ENCODE assay signal across 8 mouse cellular contexts in genomic region chr13:36732891-36733490, GRCm38 (mm10). TPM values are rescaled to one million over a fixed set of nuclear protein-coding genes. Genes with fewer than 3 reads are reported as not detected.
A peak's percentile ranks its signal among the peaks of the same experiment; 100 is the strongest.
DNase-seq lines count a peak whose midpoint lies in the region; ATAC-seq and TF ChIP-seq lines count a peak whose summit lies in the region.
"Had no signal": no experiment of that assay in that cellular context is flagged by ENCODE, and none has a peak within 500 bp of the region (broad histone marks: within the 10 kb centered on the region; RNA-seq: fewer than 3 reads in every experiment).

No protein-coding gene starts in this region.

- H3K9me3 ChIP-seq in liver, embryonic 13.5 days (replicated peaks): no peaks in the 10 kb centered on the region
- no peaks in the 10 kb centered on the region for H3K9me3 ChIP-seq in liver, embryonic 11.5 days (ENCODE audit: control insufficient read depth, low read length)
- H3K9me3 ChIP-seq in forebrain, embryonic 12.5 days: no peaks in the 10 kb centered on the region
- no peaks in the 10 kb centered on the region for H3K9me3 ChIP-seq in intestine, postnatal 0 days (ENCODE audit: control insufficient read depth)
- no peaks in the 10 kb centered on the region for H3K9me3 ChIP-seq in neural tube, embryonic 13.5 days

- H3K4me2 ChIP-seq in liver, embryonic 13.5 days: peak overlapping the region; percentile 60; the same call in 1 of the 2 replicates
- H3K4me2 ChIP-seq in liver, embryonic 11.5 days: no peak overlapping the region
- H3K4me2 ChIP-seq in forebrain, embryonic 12.5 days: peak overlapping the region; percentile 67
- peak overlapping the region; percentile 85 for H3K4me2 ChIP-seq in intestine, postnatal 0 days (replicated peaks; ENCODE audit: low read depth)
- peak overlapping the region; percentile 72 for H3K4me2 ChIP-seq in neural tube, embryonic 13.5 days

- peaks cover 12% of the 10 kb centered on the region; the same call in 1 of the 2 replicates for H3K4me1 ChIP-seq in liver, embryonic 13.5 days (replicated peaks)
- H3K4me1 ChIP-seq in liver, embryonic 11.5 days (replicated peaks; ENCODE audit: control insufficient read depth, insufficient read depth, low read length): no peaks in the 10 kb centered on the region; the same call in 1 of the 2 replicates
- H3K4me1 ChIP-seq in forebrain, embryonic 12.5 days: peaks cover 32% of the 10 kb centered on the region
- H3K4me1 ChIP-seq in intestine, postnatal 0 days (replicated peaks; ENCODE audit: control insufficient read depth, insufficient read depth, low read length): no peaks in the 10 kb centered on the region
- H3K4me1 ChIP-seq in neural tube, embryonic 13.5 days (replicated peaks): peaks cover 37% of the 10 kb centered on the region

- ATAC-seq in liver, embryonic 13.5 days (ENCODE audit: low read depth): no peak
- no peak for ATAC-seq in liver, embryonic 11.5 days (replicated peaks; ENCODE audit: low FRiP score)
- ATAC-seq in forebrain, embryonic 12.5 days (ENCODE audit: low FRiP score): no peak
- no peak for ATAC-seq in intestine, postnatal 0 days
- no peak for ATAC-seq in neural tube, embryonic 13.5 days (ENCODE audit: low read depth)

- no peak overlapping the region for H3K27ac ChIP-seq in liver, embryonic 13.5 days
- no peak overlapping the region for H3K27ac ChIP-seq in liver, embryonic 11.5 days (ENCODE audit: low read depth, low read length)
- peak overlapping the region; percentile 87 for H3K27ac ChIP-seq in forebrain, embryonic 12.5 days
- H3K27ac ChIP-seq in intestine, postnatal 0 days (ENCODE audit: low read depth, low read length): no peak overlapping the region
- peak overlapping the region; percentile 97 for H3K27ac ChIP-seq in neural tube, embryonic 13.5 days (replicated peaks)

- peak overlapping the region; percentile 42; the same call in 1 of the 2 replicates for H3K4me3 ChIP-seq in liver, embryonic 13.5 days (replicated peaks)
- H3K4me3 ChIP-seq in liver, embryonic 11.5 days (ENCODE audit: low read depth, low read length): no peak overlapping the region
- H3K4me3 ChIP-seq in forebrain, embryonic 12.5 days (replicated peaks): peak overlapping the region; percentile 40
- peak overlapping the region; percentile 56 for H3K4me3 ChIP-seq in intestine, postnatal 0 days (ENCODE audit: low read depth, low read length)
- H3K4me3 ChIP-seq in neural tube, embryonic 13.5 days: peak overlapping the region; percentile 54

- TF ChIP-seq CTCF in intestine, postnatal 0 days (IDR thresholded peaks at IDR 0.05; ENCODE audit: low read depth): no peak

- WGBS in liver, embryonic 13.5 days (ENCODE audit: insufficient replicate concordance): 10% methylated on average over 6 of the region's 6 CpGs
- WGBS in liver, embryonic 11.5 days: 6% methylated on average over 6 of the region's 6 CpGs
- 5% methylated on average over 6 of the region's 6 CpGs for WGBS in forebrain, embryonic 12.5 days
- 12% methylated on average over 6 of the region's 6 CpGs for WGBS in intestine, postnatal 0 days
- 4% methylated on average over 6 of the region's 6 CpGs for WGBS in neural tube, embryonic 13.5 days

- no peaks in the 10 kb centered on the region for H3K36me3 ChIP-seq in liver, embryonic 13.5 days
- H3K36me3 ChIP-seq in liver, embryonic 11.5 days (ENCODE audit: control insufficient read depth, insufficient read depth, low read length): no peaks in the 10 kb centered on the region
- H3K36me3 ChIP-seq in forebrain, embryonic 12.5 days (replicated peaks): no peaks in the 10 kb centered on the region
- no peaks in the 10 kb centered on the region; the same call in 1 of the 2 replicates for H3K36me3 ChIP-seq in intestine, postnatal 0 days (ENCODE audit: control insufficient read depth, insufficient read depth)
- no peaks in the 10 kb centered on the region for H3K36me3 ChIP-seq in neural tube, embryonic 13.5 days

- no peak for DNase-seq in liver, embryonic 13.5 days
- no peak for DNase-seq in liver, embryonic 11.5 days (ENCODE audit: low spot score)
- no peak for DNase-seq in thymus, postnatal 10 days (ENCODE audit: low spot score in 2 of 2)
- DNase-seq in thymus, postnatal 25 days: no peak
- DNase-seq: lung, postnatal 4 days had no signal

- H3K27me3 ChIP-seq in liver, embryonic 13.5 days: peaks cover 98% of the 10 kb centered on the region
- peaks cover 94% of the 10 kb centered on the region for H3K27me3 ChIP-seq in liver, embryonic 11.5 days (replicated peaks; ENCODE audit: control insufficient read depth, insufficient read depth, low read length)
- peaks cover 69% of the 10 kb centered on the region for H3K27me3 ChIP-seq in forebrain, embryonic 12.5 days
- peaks cover 44% of the 10 kb centered on the region for H3K27me3 ChIP-seq in intestine, postnatal 0 days (replicated peaks; ENCODE audit: control insufficient read depth, insufficient read depth, low read length)
- H3K27me3 ChIP-seq in neural tube, embryonic 13.5 days: peaks cover 80% of the 10 kb centered on the region

- no peak overlapping the region for H3K9ac ChIP-seq in liver, embryonic 13.5 days
- no peak overlapping the region for H3K9ac ChIP-seq in liver, embryonic 11.5 days (ENCODE audit: low read depth, low read length)
- peak overlapping the region; percentile 63 for H3K9ac ChIP-seq in forebrain, embryonic 12.5 days
- 0 out of 2 replicates have a peak overlapping the region, but pooled peaks have one; percentile 51 for H3K9ac ChIP-seq in intestine, postnatal 0 days (ENCODE audit: low read depth, low read length)
- peak overlapping the region; percentile 87 for H3K9ac ChIP-seq in neural tube, embryonic 13.5 days

RNA-seq across cellular contexts. Expression of gene Nrn1, which starts 1.9 kb away (rescaled TPM):
- 10.0 and 10.4 TPM in 2 replicates for polyA plus RNA-seq in liver, embryonic 13.5 days (2015; fragmentation: Nextera tagmentation; extraction: Ambion mirVana)
- polyA plus RNA-seq in liver, embryonic 11.5 days (2014; fragmentation: Nextera tagmentation; extraction: Ambion mirVana): 6.4 and 6.9 TPM in 2 replicates
- 43.5 and 43.8 TPM in 2 replicates for polyA plus RNA-seq in forebrain, embryonic 12.5 days (2016; fragmentation: Nextera tagmentation; extraction: Ambion mirVana)
- polyA plus RNA-seq in intestine, postnatal 0 days (2015; fragmentation: Nextera tagmentation; extraction: Ambion mirVana): 77.8 and 96.5 TPM in 2 replicates
- polyA plus RNA-seq in neural tube, embryonic 13.5 days (2015; fragmentation: Nextera tagmentation; extraction: Ambion mirVana): 74.3 and 74.7 TPM in 2 replicates

Comparison
In these comparisons a context has a peak if more than half of its experiments do, and no peak if none do; other contexts are left out.
1. H3K27ac ChIP-seq: peak in forebrain, embryonic 12.5 days (single experiment) and neural tube, embryonic 13.5 days (single experiment); none in liver, embryonic 13.5 days (single experiment), liver, embryonic 11.5 days (single experiment) and intestine, postnatal 0 days (single experiment).
2. H3K9ac ChIP-seq: peak in forebrain, embryonic 12.5 days (single experiment), intestine, postnatal 0 days (single experiment) and neural tube, embryonic 13.5 days (single experiment); none in liver, embryonic 13.5 days (single experiment) and liver, embryonic 11.5 days (single experiment).